Mouse (Mus musculus) hindbrain, postnatal 0 days (tissue): Measurements from ENCODE around the gene Adamts20. TPM values are rescaled to one million over a fixed set of nuclear protein-coding genes. Genes with fewer than 3 reads are reported as not detected.
"Not testable (repeated sequence)": the region's sequence is repeated elsewhere in the genome, so short reads cannot be mapped to it uniquely, and the experiment has no call there.

Experiments used
- ATAC-seq: fragments of 200-750 bp; cut with Nextera tagmentation; 2 replicates; pipeline ENCODE4 v1.8.0; 2017; ENCODE audit warnings: mild to moderate bottlenecking, moderate TSS enrichment, moderate library complexity
- DNase-seq: peaks from one replicate; pipeline ENCODE4 v3.0.0-alpha.2; 2015; ENCODE audit warnings: low spot score
- H3K27ac ChIP-seq: fragments of 300-500 bp; sonication (generic); 2 replicates; pipeline ENCODE4 v1.5.1; 2014; ENCODE audit warnings: mild to moderate bottlenecking
- H3K27me3 ChIP-seq: fragments of 300-500 bp; sonication (generic); 2 replicates; pipeline ENCODE4 v1.6.1; 2014; ENCODE audit warnings: low read length, mixed read lengths; ENCODE audit not compliant: insufficient read depth
- H3K36me3 ChIP-seq: fragments of 300-500 bp; sonication (generic); 2 replicates; pipeline ENCODE4 v1.6.1; 2014; ENCODE audit warnings: low read length, mixed read lengths; ENCODE audit not compliant: insufficient read depth
- H3K4me1 ChIP-seq: fragments of 300-500 bp; sonication (generic); 2 replicates; pipeline ENCODE4 v1.6.1; 2014; ENCODE audit warnings: antibody characterized with exemption, low read length, mixed read lengths; ENCODE audit not compliant: insufficient read depth
- H3K4me2 ChIP-seq: fragments of 300-500 bp; sonication (generic); 2 replicates; pipeline ENCODE4 v1.6.1; 2014; ENCODE audit warnings: low read depth, mild to moderate bottlenecking, low read length, moderate library complexity, mixed read lengths
- H3K4me3 ChIP-seq: fragments of 300-500 bp; sonication (generic); 2 replicates; pipeline ENCODE4 v1.5.1; 2014; ENCODE audit warnings: low read length
- H3K9ac ChIP-seq: fragments of 300-500 bp; sonication (generic); replicated peaks from 2 replicates; pipeline ENCODE4 v1.6.1; 2014; ENCODE audit warnings: mild to moderate bottlenecking, low read length, moderate library complexity, mixed read lengths
- H3K9me3 ChIP-seq: fragments of 300-500 bp; sonication (generic); 2 replicates; pipeline ENCODE4 v1.6.1; 2016; ENCODE audit warnings: low read length, mixed read lengths
- CTCF ChIP-seq: IDR thresholded peaks from 2 replicates; pipeline ENCODE4 v1.5.1; 2016; ENCODE audit warnings: antibody characterized with exemption, control low read depth, low read depth
- WGBS: fragments of 180-500 bp; shearing (Covaris S2); extraction: QIAGEN DNeasy Blood & Tissue Kit; methylation state at CpG from one replicate; pipeline ENCODE4 v1.1.7; 2014; 5-methylcytosine and 5-hydroxymethylcytosine counted together
- polyA plus RNA-seq: library from polyadenylated mRNA; unstranded; fragments of >200 nt; fragmentation: Nextera tagmentation; extraction: Ambion mirVana; gene quantifications from 2 replicates; pipeline ENCODE4 v1.2.1, GENCODE M21; 2015
- total RNA-seq: library from RNA; depleted of rRNA; stranded (reverse); fragments of >200 nt; gene quantifications from 2 replicates; pipeline ENCODE4 v1.2.3, GENCODE M21; 2014; rRNA removed

Gene Adamts20
- total RNA-seq (8.0 and 10.6 TPM in 2 replicates), polyA plus RNA-seq (3.2 and 3.4 TPM in 2 replicates)

GRCm38 (mm10) chr15:94465318-94465717 lies at the start of gene Adamts20:
Gene Adamts20 (minus strand): TSS chr15:94465418.
- WGBS = 69% methylated on average over 11 of the region's 11 CpGs
- TF ChIP-seq CTCF = no peak
- H3K27me3 ChIP-seq = no peaks in the 10 kb centered on the region
- H3K9ac ChIP-seq = no peak within 1 kb of the TSS
- no peak within 1 kb of the TSS for H3K4me3 ChIP-seq
- no peaks in the 10 kb centered on the region for H3K36me3 ChIP-seq
- H3K9me3 ChIP-seq = no peaks in the 10 kb centered on the region
- peak; percentile 8 for DNase-seq
- ATAC-seq = no peak; the same call in 1 of the 2 replicates
- H3K4me2 ChIP-seq = 0 out of 2 replicates have a peak within 1 kb of the TSS, but pooled peaks have one; percentile 10
- no peaks in the 10 kb centered on the region for H3K4me1 ChIP-seq
- peak within 1 kb of the TSS; percentile 7; the same call in 1 of the 2 replicates for H3K27ac ChIP-seq

- H3K4me1 ChIP-seq = no peaks in the 10 kb centered on the region; the same call in 1 of the 2 replicates
- DNase-seq (peak; percentile 74), ATAC-seq (0 out of 2 replicates have a peak, but pooled peaks have one; percentile 47)
- no peak overlapping the region for H3K4me3 ChIP-seq
- WGBS = 31% methylated on average over 12 of the region's 12 CpGs
- H3K9me3 ChIP-seq = no peaks in the 10 kb centered on the region
- no peak overlapping the region for H3K27ac ChIP-seq
- H3K27me3 ChIP-seq = no peaks in the 10 kb centered on the region
- no peak overlapping the region for H3K4me2 ChIP-seq
- H3K9ac ChIP-seq = no peak overlapping the region
- no peaks in the 10 kb centered on the region for H3K36me3 ChIP-seq
- TF ChIP-seq CTCF = no peak
Measured at GRCm38 (mm10) chr15:94503451-94504215, 38.4 kb upstream of the Adamts20 start.

GRCm38 (mm10) chr15:94499260-94499659 lies 34.0 kb upstream of the Adamts20 start:
- no peak for TF ChIP-seq CTCF
- no peak for ATAC-seq

GRCm38 (mm10) chr15:94495936-94496335 lies 30.7 kb upstream of the Adamts20 start:
- no peak for TF ChIP-seq CTCF
- ATAC-seq = no peak
- 75% methylated on average over 10 of the region's 10 CpGs for WGBS

More at GRCm38 (mm10) chr15:94499260-94499659, 34.0 kb upstream of the Adamts20 start:
- Histone ChIP-seq H3K9me3 (no peaks in the 10 kb centered on the region), H3K27me3 (no peaks in the 10 kb centered on the region), H3K4me2 (no peak overlapping the region), H3K9ac (no peak overlapping the region), H3K4me3 (no peak overlapping the region), H3K27ac (no peak overlapping the region), H3K4me1 (no peaks in the 10 kb centered on the region; the same call in 1 of the 2 replicates), H3K36me3 (no peaks in the 10 kb centered on the region)
- DNase-seq = no peak
- 89% methylated on average over 1 of the region's 1 CpGs for WGBS

GRCm38 (mm10) chr15:94494445-94494844 lies 29.2 kb upstream of the Adamts20 start:
- no peak for ATAC-seq
- WGBS = 98% methylated on average over 1 of the region's 1 CpGs
- no peak overlapping the region for H3K27ac ChIP-seq
- H3K4me2 ChIP-seq = no peak overlapping the region
- DNase-seq = no peak
- H3K27me3 ChIP-seq = no peaks in the 10 kb centered on the region
- peak; percentile 33; the same call in 1 of the 2 replicates for TF ChIP-seq CTCF
- H3K4me3 ChIP-seq = no peak overlapping the region
- H3K9ac ChIP-seq = no peak overlapping the region
- H3K9me3 ChIP-seq = no peaks in the 10 kb centered on the region
- no peaks in the 10 kb centered on the region for H3K4me1 ChIP-seq
- H3K36me3 ChIP-seq = no peaks in the 10 kb centered on the region

More at GRCm38 (mm10) chr15:94495936-94496335, 30.7 kb upstream of the Adamts20 start:
- Histone ChIP-seq H3K4me3 (no peak overlapping the region), H3K4me1 (no peaks in the 10 kb centered on the region), H3K27ac (no peak overlapping the region), H3K27me3 (no peaks in the 10 kb centered on the region), H3K9ac (no peak overlapping the region), H3K36me3 (no peaks in the 10 kb centered on the region), H3K9me3 (no peaks in the 10 kb centered on the region), H3K4me2 (no peak overlapping the region)
- DNase-seq = no peak

- H3K9ac ChIP-seq = no peak overlapping the region
- ATAC-seq (no peak), DNase-seq (no peak)
- no peaks in the 10 kb centered on the region for H3K9me3 ChIP-seq
- H3K36me3 ChIP-seq = no peaks in the 10 kb centered on the region
- no peak overlapping the region for H3K27ac ChIP-seq
- H3K4me1 ChIP-seq = no peaks in the 10 kb centered on the region
- no peak overlapping the region for H3K4me3 ChIP-seq
- H3K4me2 ChIP-seq = no peak overlapping the region
- H3K27me3 ChIP-seq = no peaks in the 10 kb centered on the region
- WGBS = 89% methylated on average over 2 of the region's 2 CpGs
- no peak for TF ChIP-seq CTCF
Measured at GRCm38 (mm10) chr15:94489433-94489832, 24.2 kb upstream of the Adamts20 start.

DNA sequence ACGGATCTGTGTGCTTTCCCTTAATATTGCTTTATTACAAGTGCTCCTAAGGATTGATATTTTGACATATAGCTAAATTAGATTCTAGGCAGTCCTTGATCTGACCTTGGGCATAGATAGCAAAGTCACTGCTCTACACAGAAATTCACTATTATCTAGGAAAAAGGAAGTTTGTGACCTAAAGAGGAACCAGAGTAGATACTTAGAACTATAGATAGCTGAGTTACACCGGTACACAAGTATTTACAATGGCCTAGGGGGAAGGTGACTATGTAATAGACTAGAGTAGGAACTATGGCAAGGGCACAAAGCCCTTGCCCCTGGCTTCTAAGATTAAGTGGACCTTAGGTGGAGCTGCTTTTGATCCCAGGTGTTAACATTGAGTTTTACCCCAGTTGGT lies 22.8 kb upstream of the Adamts20 start:
- H3K9ac ChIP-seq, H3K4me3 ChIP-seq, H3K27me3 ChIP-seq, H3K27ac ChIP-seq, H3K4me1 ChIP-seq, ATAC-seq, DNase-seq, H3K36me3 ChIP-seq, H3K4me2 ChIP-seq, H3K9me3 ChIP-seq: not testable (repeated sequence)
- WGBS = 91% methylated on average over 2 of the region's 2 CpGs
